ENCODE assay signal across 7 mouse cellular contexts in genomic region chr6:34346096-34346898, GRCm38 (mm10). TPM values are rescaled to one million over a fixed set of nuclear protein-coding genes. Genes with fewer than 3 reads are reported as not detected.
DNase-seq lines count a peak whose midpoint lies in the region; ATAC-seq and TF ChIP-seq lines count a peak whose summit lies in the region.

No protein-coding gene starts in this region.

- ATAC-seq in inflammation-experienced regulatory T-cells, adult 6 months: peak; percentile 85
- ATAC-seq in midbrain, embryonic 12.5 days (ENCODE audit: low FRiP score, low read depth): peak; percentile 82

- H3K4me3 ChIP-seq in midbrain, embryonic 12.5 days: no peak overlapping the region
- no peak overlapping the region for H3K4me3 ChIP-seq in small intestine, adult 2 months (ENCODE audit: low read depth, low read length)

- H3K9ac ChIP-seq in midbrain, embryonic 12.5 days (replicated peaks): no peak overlapping the region

- peak overlapping the region; percentile 16; the same call in 1 of the 2 replicates for H3K4me2 ChIP-seq in midbrain, embryonic 12.5 days (replicated peaks)

- H3K27ac ChIP-seq in midbrain, embryonic 12.5 days (replicated peaks): no peak overlapping the region
- no peak overlapping the region for H3K27ac ChIP-seq in small intestine, adult 2 months (ENCODE audit: insufficient read depth, low read depth, low read length)

- peak; percentile 73 to 74 for DNase-seq in adrenal gland, adult 18-20 months (ENCODE audit: low spot score in 2 of 2)
- peak; percentile 88 for DNase-seq in embryo, embryonic 10 days (ENCODE audit: low spot score)
- DNase-seq in gastrocnemius, postnatal 25 days: peak; percentile 46
- DNase-seq in left cerebral cortex, adult 9 months (ENCODE audit: low spot score in 2 of 2): peak; percentile 22 to 82

- H3K9me3 ChIP-seq in midbrain, embryonic 12.5 days: no peaks in the 10 kb centered on the region

- peak; percentile 96; the same call in 1 of the 2 replicates for TF ChIP-seq CTCF in small intestine, adult 2 months (IDR thresholded peaks at IDR 0.05; ENCODE audit: extremely low read depth, insufficient read length, insufficient replicate concordance, low read depth, low read length)

- H3K27me3 ChIP-seq in midbrain, embryonic 12.5 days: no peaks in the 10 kb centered on the region
- no peaks in the 10 kb centered on the region for H3K27me3 ChIP-seq in small intestine, adult 2 months (ENCODE audit: control insufficient read depth, insufficient read depth, low read length)

- H3K36me3 ChIP-seq in midbrain, embryonic 12.5 days: no peaks in the 10 kb centered on the region
- no peaks in the 10 kb centered on the region for H3K36me3 ChIP-seq in small intestine, adult 2 months (ENCODE audit: control insufficient read depth, insufficient read depth, low read length)

- 50% methylated on average over 14 of the region's 14 CpGs for WGBS in midbrain, embryonic 12.5 days
- WGBS in small intestine, adult 2 months: 56% methylated on average over 14 of the region's 14 CpGs

- H3K4me1 ChIP-seq in midbrain, embryonic 12.5 days: peaks cover 11% of the 10 kb centered on the region; the same call in 1 of the 2 replicates
- H3K4me1 ChIP-seq in small intestine, adult 2 months (ENCODE audit: control insufficient read depth, insufficient read depth, insufficient read length, low read length): no peaks in the 10 kb centered on the region

- TF ChIP-seq POLR2A in small intestine, adult 2 months (IDR thresholded peaks at IDR 0.05; ENCODE audit: low read depth, low read length): 0 out of 2 replicates have a peak, but pooled peaks have one; percentile 5

RNA-seq across cellular contexts. Expression of gene Akr1b8, which starts 7.6 kb away (rescaled TPM):
- total RNA-seq in adrenal gland, adult 18-20 months (2021): 100 to 1,000 TPM; 227 to 304 TPM
- 1 to 10 TPM; 1.6 to 3.7 TPM for total RNA-seq in gastrocnemius, postnatal 25 days (2021)
- polyA plus RNA-seq in inflammation-experienced regulatory T-cells, adult 6 months (2017; shearing (Covaris generic)): under 1 TPM in 1 of 3 experiments, not detected in 2; 0.58 TPM
- 15.7 and 18.3 TPM in 2 replicates for polyA plus RNA-seq in midbrain, embryonic 12.5 days (2016; fragmentation: Nextera tagmentation; extraction: Ambion mirVana)
- 2.0 and 23.5 TPM in 2 replicates for polyA plus RNA-seq in small intestine, adult 2 months (2012; rRNA removed)

RNA-seq across cellular contexts. Expression of gene Akr1b3, which starts 29.0 kb away (rescaled TPM):
- total RNA-seq in adrenal gland, adult 18-20 months (2021): 100 to 1,000 TPM; 302 to 310 TPM
- 100 to 1,000 TPM; 161 to 169 TPM for total RNA-seq in gastrocnemius, postnatal 25 days (2021)
- 100 to 1,000 TPM; 371 to 476 (median 432) TPM for polyA plus RNA-seq in inflammation-experienced regulatory T-cells, adult 6 months (2017; shearing (Covaris generic))
- polyA plus RNA-seq in midbrain, embryonic 12.5 days (2016; fragmentation: Nextera tagmentation; extraction: Ambion mirVana): 155 and 173 TPM in 2 replicates
- 38.3 and 51.3 TPM in 2 replicates for polyA plus RNA-seq in small intestine, adult 2 months (2012; rRNA removed)

RNA-seq across cellular contexts. Expression of gene Akr1b10, which starts 37.7 kb away (rescaled TPM):
- 100 to 1,000 TPM; 154 to 191 TPM for total RNA-seq in adrenal gland, adult 18-20 months (2021)
- total RNA-seq in gastrocnemius, postnatal 25 days (2021): 10 to 100 TPM; 47.3 to 53.4 TPM
- polyA plus RNA-seq in inflammation-experienced regulatory T-cells, adult 6 months (2017; shearing (Covaris generic)): 10 to 100 TPM; 42.7 to 61.2 (median 50.5) TPM
- 10.1 and 12.1 TPM in 2 replicates for polyA plus RNA-seq in midbrain, embryonic 12.5 days (2016; fragmentation: Nextera tagmentation; extraction: Ambion mirVana)
- 5.8 and 6.7 TPM in 2 replicates for polyA plus RNA-seq in small intestine, adult 2 months (2012; rRNA removed)
